Mouse (Mus musculus): ENCODE results near the gene Syt5. TPM values are rescaled to one million over a fixed set of nuclear protein-coding genes. Genes with fewer than 3 reads are reported as not detected.
"Not testable (repeated sequence)": the region's sequence is repeated elsewhere in the genome, so short reads cannot be mapped to it uniquely, and the experiment has no call there.

The Syt5 gene
- polyA plus RNA-seq, 1 experiment from 2014 or later: 79.9 TPM

DNA sequence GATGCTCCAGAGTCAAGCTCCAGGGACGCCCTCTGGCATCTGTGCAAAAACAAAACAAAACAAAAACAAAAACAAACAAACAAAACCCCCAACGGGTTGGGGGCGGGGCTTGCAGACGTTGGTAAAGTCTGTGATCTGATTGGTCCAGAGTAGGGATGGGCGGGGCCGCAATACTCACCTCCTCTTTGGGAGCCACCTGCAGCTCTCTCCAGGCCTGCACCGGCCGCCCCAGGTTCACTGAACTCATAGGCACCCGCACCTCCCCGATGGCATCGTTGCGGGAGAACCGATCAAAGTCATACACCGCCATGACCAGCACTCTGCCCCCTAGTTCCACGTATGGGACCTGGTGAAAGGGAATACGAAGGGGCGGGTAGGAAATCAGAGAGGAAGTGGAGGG lies 5.3 kb downstream of the Syt5 start:
- H3K4me2 ChIP-seq (ENCODE audit: low read depth, low read length): no peak overlapping the region
- H3K9me3 ChIP-seq (ENCODE audit: control insufficient read depth, low read length): no peaks in the 10 kb centered on the region
- H3K27ac ChIP-seq (ENCODE audit: low read depth, low read length): no peak overlapping the region
- peaks cover 18% of the 10 kb centered on the region; the same call in 1 of the 2 replicates for H3K36me3 ChIP-seq (ENCODE audit: control insufficient read depth, insufficient read depth, low read length)
- no peak for ATAC-seq (ENCODE audit: low read depth)
- peaks cover 6% of the 10 kb centered on the region for H3K4me1 ChIP-seq (ENCODE audit: control insufficient read depth, insufficient read depth, low read length)
- H3K27me3 ChIP-seq (ENCODE audit: control insufficient read depth, insufficient read depth, low read length): no peaks in the 10 kb centered on the region
- no peak overlapping the region for H3K4me3 ChIP-seq (ENCODE audit: low read depth, low read length)
- WGBS: 40% methylated on average over 17 of the region's 17 CpGs
- no peak overlapping the region for H3K9ac ChIP-seq (replicated peaks; ENCODE audit: low read depth, low read length)

DNA sequence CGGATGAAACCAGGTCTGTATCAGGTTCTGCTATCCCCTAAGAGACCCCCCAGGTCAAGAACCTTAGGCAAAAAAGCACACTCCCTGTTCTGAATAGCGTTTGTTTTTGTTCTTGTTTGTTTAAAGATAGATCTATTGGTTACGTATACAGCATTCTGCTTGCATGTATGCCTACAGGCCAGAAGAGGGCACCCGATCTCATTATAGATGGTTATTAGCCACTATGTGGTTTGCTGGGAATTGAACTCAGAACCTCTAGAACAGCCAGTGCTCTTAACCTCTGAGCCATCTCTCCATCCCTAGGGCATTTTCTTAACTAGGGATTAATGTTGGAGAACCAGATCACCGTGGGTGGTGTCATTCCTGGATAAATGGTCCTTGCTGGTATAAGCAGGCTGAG lies 6.0 kb downstream of the Syt5 start:
- no peaks in the 10 kb centered on the region for H3K9me3 ChIP-seq (ENCODE audit: control insufficient read depth, low read length)
- no peak overlapping the region for H3K27ac ChIP-seq (ENCODE audit: low read depth, low read length)
- H3K27me3 ChIP-seq (ENCODE audit: control insufficient read depth, insufficient read depth, low read length): no peaks in the 10 kb centered on the region
- peaks cover 18% of the 10 kb centered on the region; the same call in 1 of the 2 replicates for H3K36me3 ChIP-seq (ENCODE audit: control insufficient read depth, insufficient read depth, low read length)
- peaks cover 6% of the 10 kb centered on the region for H3K4me1 ChIP-seq (ENCODE audit: control insufficient read depth, insufficient read depth, low read length)
- ATAC-seq (ENCODE audit: low read depth): no peak
- 66% methylated on average over 5 of the region's 5 CpGs for WGBS
- H3K9ac ChIP-seq (replicated peaks; ENCODE audit: low read depth, low read length): no peak overlapping the region
- H3K4me3 ChIP-seq (ENCODE audit: low read depth, low read length): no peak overlapping the region
- no peak overlapping the region for H3K4me2 ChIP-seq (ENCODE audit: low read depth, low read length)

DNA sequence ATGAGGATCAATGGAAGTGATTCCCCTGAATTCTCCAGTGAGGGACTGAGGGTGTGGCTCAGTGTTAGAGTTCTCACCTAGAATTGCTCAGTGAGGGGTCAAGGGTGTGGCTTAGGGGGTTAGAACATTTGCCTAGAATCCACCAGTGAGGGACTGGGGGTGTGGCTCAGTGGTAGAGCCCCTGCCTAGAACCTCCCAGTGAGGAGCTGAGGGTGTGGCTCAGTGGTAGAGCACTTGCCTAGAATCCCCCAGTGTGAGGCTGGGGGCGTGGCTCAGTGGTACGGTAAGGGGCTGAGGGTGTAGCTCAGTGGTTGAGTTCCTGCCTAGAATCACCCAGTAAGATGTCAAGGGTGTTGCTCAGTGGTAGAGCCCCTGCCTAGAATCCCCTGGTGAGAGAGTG lies 8.3 kb downstream of the Syt5 start:
- no peak overlapping the region for H3K27ac ChIP-seq (ENCODE audit: low read depth, low read length)
- H3K4me1 ChIP-seq (ENCODE audit: control insufficient read depth, insufficient read depth, low read length): no peaks in the 10 kb centered on the region
- no peak overlapping the region for H3K4me3 ChIP-seq (ENCODE audit: low read depth, low read length)
- H3K9ac ChIP-seq (replicated peaks; ENCODE audit: low read depth, low read length): no peak overlapping the region
- H3K4me2 ChIP-seq (ENCODE audit: low read depth, low read length): no peak overlapping the region
- H3K27me3 ChIP-seq (ENCODE audit: control insufficient read depth, insufficient read depth, low read length): no peaks in the 10 kb centered on the region
- WGBS: 74% methylated on average over 2 of the region's 2 CpGs
- no peak for ATAC-seq (ENCODE audit: low read depth)
- no peaks in the 10 kb centered on the region for H3K9me3 ChIP-seq (ENCODE audit: control insufficient read depth, low read length)
- peaks cover 18% of the 10 kb centered on the region; the same call in 1 of the 2 replicates for H3K36me3 ChIP-seq (ENCODE audit: control insufficient read depth, insufficient read depth, low read length)

DNA sequence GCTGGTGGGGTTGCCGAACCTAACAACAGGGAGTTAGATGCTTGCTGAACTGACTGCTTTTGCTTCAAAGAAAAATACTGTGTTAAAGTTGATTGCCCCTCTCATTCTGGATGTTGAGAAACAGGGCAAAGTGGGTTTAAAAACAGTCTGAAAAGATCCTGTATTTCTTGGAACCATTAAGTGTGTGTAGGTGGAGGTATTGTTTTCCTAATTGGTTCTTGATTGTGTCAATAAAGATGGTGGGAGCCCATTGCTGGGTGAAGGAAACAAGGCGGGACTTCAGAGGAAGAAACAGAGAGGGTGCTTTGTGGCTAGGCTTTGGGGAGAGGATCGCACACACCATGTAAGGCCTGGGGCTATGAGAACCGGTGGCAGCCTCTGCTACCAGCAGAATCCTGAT lies 10.2 kb downstream of the Syt5 start:
- H3K9ac ChIP-seq (replicated peaks; ENCODE audit: low read depth, low read length): no peak overlapping the region
- 49% methylated on average over 4 of the region's 4 CpGs for WGBS

DNA sequence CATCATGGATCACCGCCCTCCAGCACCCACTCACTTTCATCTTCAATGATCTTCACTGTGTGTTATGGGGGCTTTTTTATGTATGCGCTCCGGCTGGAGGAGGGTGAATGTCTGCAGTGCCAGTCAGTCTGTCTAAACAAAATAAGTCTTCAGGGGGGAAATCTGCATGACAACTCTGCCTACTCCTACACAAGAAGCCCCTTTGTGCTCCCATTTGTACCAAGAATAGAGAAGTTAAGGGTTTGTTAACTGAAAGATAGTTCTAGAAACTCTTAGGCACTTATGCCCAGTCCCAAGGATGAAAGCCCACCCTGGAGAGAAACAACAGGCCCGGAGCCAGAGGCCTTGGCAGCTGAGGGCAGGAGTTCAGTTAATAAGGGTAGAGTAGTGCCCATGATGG lies 11.0 kb downstream of the Syt5 start:
- H3K4me3 ChIP-seq (ENCODE audit: low read depth, low read length): no peak overlapping the region
- H3K9ac ChIP-seq (replicated peaks; ENCODE audit: low read depth, low read length): no peak overlapping the region
- no peaks in the 10 kb centered on the region for H3K9me3 ChIP-seq (ENCODE audit: control insufficient read depth, low read length)
- H3K4me1 ChIP-seq (ENCODE audit: control insufficient read depth, insufficient read depth, low read length): no peaks in the 10 kb centered on the region
- H3K27me3 ChIP-seq (ENCODE audit: control insufficient read depth, insufficient read depth, low read length): no peaks in the 10 kb centered on the region
- WGBS: 87% methylated on average over 4 of the region's 4 CpGs
- no peak overlapping the region for H3K27ac ChIP-seq (ENCODE audit: low read depth, low read length)
- H3K4me2 ChIP-seq (ENCODE audit: low read depth, low read length): no peak overlapping the region
- no peak for ATAC-seq (ENCODE audit: low read depth)
- H3K36me3 ChIP-seq (ENCODE audit: control insufficient read depth, insufficient read depth, low read length): peaks cover 13% of the 10 kb centered on the region; the same call in 1 of the 2 replicates

More for the DNA sequence above, 10.2 kb downstream of the Syt5 start:
- H3K4me3 ChIP-seq (ENCODE audit: low read depth, low read length): no peak overlapping the region
- no peak overlapping the region for H3K4me2 ChIP-seq (ENCODE audit: low read depth, low read length)
- no peaks in the 10 kb centered on the region for H3K27me3 ChIP-seq (ENCODE audit: control insufficient read depth, insufficient read depth, low read length)
- no peaks in the 10 kb centered on the region for H3K4me1 ChIP-seq (ENCODE audit: control insufficient read depth, insufficient read depth, low read length)
- no peak for ATAC-seq (ENCODE audit: low read depth)
- peaks cover 13% of the 10 kb centered on the region; the same call in 1 of the 2 replicates for H3K36me3 ChIP-seq (ENCODE audit: control insufficient read depth, insufficient read depth, low read length)
- H3K9me3 ChIP-seq (ENCODE audit: control insufficient read depth, low read length): no peaks in the 10 kb centered on the region
- H3K27ac ChIP-seq (ENCODE audit: low read depth, low read length): no peak overlapping the region

DNA sequence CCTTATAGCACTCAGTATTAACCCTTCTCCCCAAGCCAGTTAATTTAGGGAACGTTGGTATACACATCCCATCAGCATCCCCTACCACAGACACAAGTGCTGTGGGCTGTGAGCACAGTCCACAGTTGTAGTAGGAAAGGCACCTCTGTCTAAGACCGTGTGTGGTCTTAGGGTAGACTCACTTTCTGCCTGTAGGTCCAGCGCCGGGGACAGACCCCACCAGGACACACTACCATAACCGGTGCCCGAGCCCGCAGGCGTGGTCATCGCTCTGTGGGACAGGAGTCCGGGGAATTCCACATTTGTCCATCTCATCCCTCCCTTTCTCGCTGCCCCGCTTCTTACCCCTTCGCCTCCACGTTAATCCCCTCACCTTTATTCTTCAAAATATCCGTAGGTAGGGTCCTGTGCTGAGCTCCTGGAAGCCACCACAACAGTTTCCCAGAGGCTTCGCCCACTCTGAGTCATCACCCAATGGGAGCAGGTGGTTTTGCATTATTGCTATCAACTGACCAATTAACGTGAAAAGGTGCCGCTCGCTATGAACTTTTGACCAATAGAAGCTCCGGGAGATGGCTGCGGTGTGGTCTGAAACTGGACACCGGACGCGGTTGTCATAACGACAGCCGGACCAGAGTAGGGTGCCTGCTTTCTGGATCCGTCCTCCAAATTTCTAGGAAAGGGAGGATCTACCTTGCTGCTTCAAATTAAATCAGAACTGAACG lies 15.2 kb downstream of the Syt5 start, which contains the start of gene Dnaaf3:
Gene Dnaaf3, minus strand, starts transcription at position 449 of the 725 bp plus-strand sequence.
- under 1% methylated on average over 28 of the region's 28 CpGs for WGBS
- peak within 1 kb of the TSS; percentile 29 for H3K4me2 ChIP-seq (ENCODE audit: low read depth, low read length)

DNA sequence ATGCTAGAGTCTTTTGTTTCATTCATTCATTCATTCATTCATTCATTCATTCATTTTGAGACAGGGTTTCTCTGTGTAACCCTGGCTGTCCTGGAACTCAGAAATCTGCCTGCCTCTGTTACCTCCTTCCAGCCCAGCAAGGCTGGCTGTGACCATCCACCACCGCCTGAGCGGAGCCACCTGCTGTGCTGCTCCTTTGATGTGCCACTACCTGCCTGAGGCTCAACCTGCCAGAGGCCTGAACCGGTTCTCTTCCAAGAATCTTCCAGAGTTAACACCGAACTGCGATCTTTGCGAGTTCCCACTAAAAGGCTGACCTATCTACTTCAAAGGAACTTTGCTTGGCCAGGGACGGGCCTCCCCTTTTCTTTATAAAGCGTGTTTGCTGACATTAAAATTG lies 17.2 kb downstream of the Syt5 start:
- not testable (repeated sequence) for H3K27ac ChIP-seq (ENCODE audit: low read depth, low read length); H3K36me3 ChIP-seq (ENCODE audit: control insufficient read depth, insufficient read depth, low read length); H3K9me3 ChIP-seq (ENCODE audit: control insufficient read depth, low read length); H3K4me3 ChIP-seq (ENCODE audit: low read depth, low read length); H3K9ac ChIP-seq (replicated peaks; ENCODE audit: low read depth, low read length); H3K4me2 ChIP-seq (ENCODE audit: low read depth, low read length); ATAC-seq (ENCODE audit: low read depth); H3K27me3 ChIP-seq (ENCODE audit: control insufficient read depth, insufficient read depth, low read length); H3K4me1 ChIP-seq (ENCODE audit: control insufficient read depth, insufficient read depth, low read length)
- WGBS: 49% methylated on average over 7 of the region's 8 CpGs

More for the DNA sequence above, 15.2 kb downstream of the Syt5 start, which contains the start of gene Dnaaf3:
- peak within 1 kb of the TSS; percentile 7; the same call in 1 of the 2 replicates for H3K4me3 ChIP-seq (ENCODE audit: low read depth, low read length)
- no peak within 1 kb of the TSS for H3K27ac ChIP-seq (ENCODE audit: low read depth, low read length)
- H3K27me3 ChIP-seq (ENCODE audit: control insufficient read depth, insufficient read depth, low read length): no peaks in the 10 kb centered on the region
- H3K4me1 ChIP-seq (ENCODE audit: control insufficient read depth, insufficient read depth, low read length): no peaks in the 10 kb centered on the region
- ATAC-seq (ENCODE audit: low read depth): peak; percentile 63; the same call in 1 of the 2 replicates
- no peaks in the 10 kb centered on the region for H3K36me3 ChIP-seq (ENCODE audit: control insufficient read depth, insufficient read depth, low read length)
- H3K9me3 ChIP-seq (ENCODE audit: control insufficient read depth, low read length): no peaks in the 10 kb centered on the region
- no peak within 1 kb of the TSS for H3K9ac ChIP-seq (replicated peaks; ENCODE audit: low read depth, low read length)

DNA sequence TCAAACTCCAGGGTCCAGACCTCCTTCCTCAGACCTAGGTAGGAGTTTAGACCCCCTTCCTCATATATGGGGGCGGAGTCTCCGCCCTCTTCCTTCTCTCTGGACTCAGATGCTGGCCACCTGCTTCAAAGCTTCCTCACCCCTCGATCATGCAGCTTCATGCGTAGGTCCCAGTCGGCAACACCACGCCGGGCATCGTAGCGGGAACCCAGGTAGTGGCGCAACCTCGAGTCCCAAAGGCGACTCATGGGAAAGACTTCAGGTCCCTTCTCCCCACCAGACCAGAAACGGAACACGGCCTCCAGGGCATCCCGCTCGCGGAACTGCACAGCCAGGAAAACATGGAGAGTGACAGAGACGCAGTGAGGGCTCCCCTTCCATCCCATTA lies 20.0 kb downstream of the Syt5 start:
- ATAC-seq (ENCODE audit: low read depth): no peak
- H3K9me3 ChIP-seq (ENCODE audit: control insufficient read depth, low read length): no peaks in the 10 kb centered on the region
- no peak overlapping the region for H3K27ac ChIP-seq (ENCODE audit: low read depth, low read length)
- peak overlapping the region; percentile 52; the same call in 1 of the 2 replicates for H3K4me2 ChIP-seq (ENCODE audit: low read depth, low read length)
- no peaks in the 10 kb centered on the region for H3K27me3 ChIP-seq (ENCODE audit: control insufficient read depth, insufficient read depth, low read length)
- H3K36me3 ChIP-seq (ENCODE audit: control insufficient read depth, insufficient read depth, low read length): no peaks in the 10 kb centered on the region
- H3K4me1 ChIP-seq (ENCODE audit: control insufficient read depth, insufficient read depth, low read length): peaks cover 5% of the 10 kb centered on the region; the same call in 1 of the 2 replicates
- H3K9ac ChIP-seq (replicated peaks; ENCODE audit: low read depth, low read length): no peak overlapping the region
- peak overlapping the region; percentile 24; the same call in 1 of the 2 replicates for H3K4me3 ChIP-seq (ENCODE audit: low read depth, low read length)
- WGBS: 50% methylated on average over 18 of the region's 18 CpGs
